Mouse (Mus musculus): ENCODE data around the gene Adcy3.

GRCm38 (mm10) chr12:4169622-4170021 is 36.7 kb downstream of the Adcy3 start:
- TF ChIP-seq MYOD1 (IDR thresholded peaks at IDR 0.05; ENCODE audit: control insufficient read depth in 1 of 3, insufficient read length in 2 of 3, low read depth in 2 of 3) (no peak), USF1 (IDR thresholded peaks at IDR 0.05; ENCODE audit: low read depth) (no peak), E2F4 (IDR thresholded peaks at IDR 0.05; ENCODE audit: insufficient read depth) (no peak), POLR2A (IDR thresholded peaks at IDR 0.05; ENCODE audit: insufficient read length, low read depth) (no peak), POLR2AphosphoS2 (IDR thresholded peaks at IDR 0.05; ENCODE audit: insufficient read length, low read depth) (no peak), REST (IDR thresholded peaks at IDR 0.05; ENCODE audit: insufficient read depth, insufficient read length) (no peak)
